Mouse (Mus musculus) brain, adult 2 months (tissue): Measurements from ENCODE around the gene Cybrd1.
A peak's percentile ranks its signal among the peaks of the same experiment; 100 is the strongest.

Experiments
- DNase-seq: peaks from one replicate; pipeline ENCODE4 v3.0.0; 2011; ENCODE audit warnings: low read depth, low spot score

The Cybrd1 gene

DNA sequence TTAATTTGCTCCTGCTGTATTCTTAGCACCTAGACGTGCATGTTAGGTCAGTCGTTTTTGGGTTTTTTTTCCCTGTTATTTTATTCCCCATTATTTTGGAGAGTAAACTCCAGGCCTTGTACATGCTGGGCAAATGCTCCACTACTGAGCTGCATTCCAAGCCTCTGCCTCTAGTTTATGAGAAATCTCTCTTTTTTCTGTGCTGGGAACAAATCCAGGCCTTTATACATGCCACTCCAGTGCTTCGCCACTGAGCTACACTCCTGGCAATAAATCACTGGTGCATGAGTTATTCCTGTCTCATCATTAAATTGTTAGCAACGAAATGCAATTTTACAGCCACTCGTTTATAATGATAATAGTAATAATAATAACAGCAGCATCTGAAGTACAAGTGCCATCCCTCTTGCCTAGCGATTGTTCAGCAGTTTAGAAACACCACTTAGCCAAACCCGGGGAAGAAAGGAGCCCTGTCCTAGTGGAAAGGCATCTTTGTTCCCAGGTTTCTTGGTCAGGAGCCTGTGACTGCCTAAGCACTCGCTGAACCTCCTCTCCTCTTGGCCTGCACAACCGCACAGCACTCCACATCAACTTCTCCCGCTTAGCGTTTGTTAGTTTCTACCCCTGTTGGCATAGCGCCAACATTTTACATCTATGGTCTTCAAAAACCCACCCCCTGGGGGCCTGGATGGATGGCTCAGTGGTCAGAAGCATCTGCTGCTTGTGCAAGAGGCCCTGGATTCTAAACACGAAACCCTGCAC, 4.7 kb downstream of the Cybrd1 start:
- DNase-seq: peak; percentile 22

DNA sequence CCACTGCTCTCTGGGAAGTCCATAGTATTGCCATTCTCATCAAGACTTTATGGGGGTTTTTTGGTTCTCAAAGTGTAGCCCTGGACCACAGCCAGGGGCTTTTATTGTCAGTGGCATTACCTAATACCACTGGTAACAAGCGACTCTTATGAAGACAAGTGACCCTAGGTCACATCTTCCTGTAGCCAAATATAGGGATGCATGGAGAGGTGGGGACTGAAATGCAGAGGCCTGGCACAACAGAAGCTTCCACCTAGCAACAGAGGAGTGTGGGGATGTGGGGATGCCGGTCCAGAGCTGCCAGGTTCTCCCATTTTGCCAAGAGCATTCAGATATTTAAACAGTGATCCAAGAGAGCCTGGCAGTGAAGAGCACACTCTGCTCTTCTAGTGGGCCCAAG, 5.9 kb downstream of the Cybrd1 start:
- DNase-seq: no peak

DNA sequence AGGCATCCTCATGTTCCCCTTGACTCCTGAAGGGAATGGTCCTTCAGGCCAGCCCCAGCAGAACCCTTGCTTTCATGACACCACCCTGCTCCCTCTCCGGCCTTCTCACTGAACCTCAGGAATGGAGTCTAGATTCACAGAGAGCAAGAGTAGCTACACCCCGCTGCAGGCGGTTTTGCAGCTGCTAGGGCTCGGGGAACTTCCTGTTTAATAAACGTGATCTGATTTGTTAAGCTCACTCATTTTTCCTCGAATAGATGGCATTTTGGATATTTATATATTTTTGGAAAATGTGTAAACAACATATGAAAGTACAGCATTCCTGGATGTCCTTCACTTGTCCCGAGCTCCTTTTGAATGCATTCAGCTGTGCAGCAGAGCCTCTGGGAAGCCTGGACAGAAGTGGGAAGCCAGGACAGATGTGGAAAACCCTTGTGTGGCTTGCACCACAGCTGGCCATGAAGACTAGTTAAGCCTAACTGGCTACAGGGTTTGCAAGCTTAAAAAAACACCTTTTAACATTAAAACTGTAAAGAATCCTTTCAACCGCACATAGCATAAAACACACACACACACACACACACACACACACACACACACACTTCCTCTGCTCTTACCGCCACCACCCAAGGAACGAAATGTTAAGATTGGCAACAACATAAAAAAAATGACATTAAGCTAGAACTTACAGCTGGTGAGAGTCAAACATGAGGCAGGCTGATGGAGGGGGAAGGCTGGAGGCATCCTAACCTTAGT, 10.2 kb downstream of the Cybrd1 start:
- no peak for DNase-seq

DNA sequence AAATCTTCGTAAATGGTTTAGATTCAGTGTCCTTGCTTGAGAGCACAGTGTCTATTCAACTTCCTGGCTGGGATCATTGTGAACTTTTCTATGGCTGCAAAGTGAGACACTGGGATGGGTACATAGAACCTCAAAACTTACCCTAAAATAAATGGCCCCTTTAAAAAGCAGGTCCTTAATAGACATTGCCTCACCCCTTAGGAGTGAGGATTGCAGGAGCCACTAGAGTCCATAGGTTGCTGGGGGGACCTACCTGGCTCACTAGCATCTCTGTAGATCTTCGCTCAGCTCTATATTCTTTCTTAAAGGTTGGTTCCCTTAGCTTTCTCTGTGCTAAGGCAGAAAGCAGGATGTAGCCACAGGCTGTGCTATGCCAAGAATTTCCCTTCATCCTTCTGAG, 12.6 kb downstream of the Cybrd1 start:
- DNase-seq: no peak

DNA sequence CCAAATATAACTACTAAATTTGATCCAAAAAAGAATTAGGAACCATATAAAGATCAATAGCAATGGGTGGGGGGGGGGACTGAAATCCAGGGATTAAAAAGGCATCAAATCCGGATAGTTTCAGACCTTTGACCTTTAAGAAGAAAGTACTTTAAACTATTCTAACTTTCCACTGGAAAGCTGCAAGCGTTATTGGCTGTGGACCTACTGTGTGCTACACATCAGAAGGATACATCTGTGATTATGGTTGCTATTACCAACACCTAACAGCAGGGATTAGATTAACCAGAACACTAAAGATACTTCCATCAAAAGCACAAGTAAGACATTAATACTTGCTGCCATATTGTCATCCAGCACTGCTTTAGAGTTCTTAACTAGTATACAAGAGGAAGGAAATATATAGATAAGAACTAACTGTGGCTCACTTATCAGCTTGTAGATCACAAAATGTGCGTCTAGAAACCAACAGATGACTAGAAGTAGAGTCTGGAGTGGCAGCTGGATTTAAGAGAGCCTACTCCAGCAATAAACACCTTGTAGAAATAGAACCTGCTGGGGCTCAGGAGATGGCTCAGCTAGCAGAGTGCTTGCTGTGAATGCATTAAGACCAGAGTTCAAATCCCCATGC, 14.3 kb downstream of the Cybrd1 start:
- no peak for DNase-seq

DNA sequence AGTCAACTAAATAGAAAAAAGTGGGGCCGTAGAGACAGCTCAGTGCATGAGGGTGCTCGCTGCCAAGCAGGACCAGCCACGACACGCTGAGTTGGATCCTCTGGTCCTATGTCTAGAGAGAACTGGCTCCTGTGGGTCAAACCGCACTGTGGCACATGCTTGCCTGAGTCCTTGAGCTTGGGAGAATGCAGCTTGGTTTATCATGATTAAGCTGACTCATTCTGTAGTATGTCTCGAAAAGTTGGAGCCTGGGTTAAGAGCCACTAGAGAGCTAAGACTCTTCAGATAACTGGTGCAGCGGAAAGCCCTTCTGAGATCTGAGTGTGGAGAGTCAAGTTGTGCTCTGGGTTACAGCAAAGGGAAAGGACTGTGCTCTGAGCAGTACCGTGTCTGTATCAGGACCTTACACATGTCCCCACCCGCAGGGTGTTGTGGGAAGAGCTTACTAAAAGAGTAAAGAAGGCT, 16.4 kb downstream of the Cybrd1 start:
- no peak for DNase-seq

DNA sequence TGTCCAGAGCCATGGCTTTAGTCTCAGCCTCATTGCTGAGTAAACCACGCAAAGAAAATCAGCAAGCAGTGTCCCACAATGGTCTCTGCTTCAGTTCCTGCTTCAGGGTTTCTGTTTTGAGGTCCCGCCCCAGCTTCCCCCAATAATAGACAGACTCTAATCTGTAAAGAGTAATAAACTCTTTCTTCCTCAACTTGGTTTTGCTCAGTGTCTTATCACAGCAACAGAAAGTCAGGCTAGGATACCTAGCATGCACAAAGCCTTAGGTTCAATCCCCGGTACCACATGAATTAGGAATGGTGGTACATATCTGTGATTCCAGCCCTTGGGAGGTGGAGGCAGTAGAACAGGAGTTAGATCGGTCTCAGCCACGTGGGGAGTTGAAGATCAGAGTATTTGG, 17.1 kb downstream of the Cybrd1 start:
- no peak for DNase-seq

DNA sequence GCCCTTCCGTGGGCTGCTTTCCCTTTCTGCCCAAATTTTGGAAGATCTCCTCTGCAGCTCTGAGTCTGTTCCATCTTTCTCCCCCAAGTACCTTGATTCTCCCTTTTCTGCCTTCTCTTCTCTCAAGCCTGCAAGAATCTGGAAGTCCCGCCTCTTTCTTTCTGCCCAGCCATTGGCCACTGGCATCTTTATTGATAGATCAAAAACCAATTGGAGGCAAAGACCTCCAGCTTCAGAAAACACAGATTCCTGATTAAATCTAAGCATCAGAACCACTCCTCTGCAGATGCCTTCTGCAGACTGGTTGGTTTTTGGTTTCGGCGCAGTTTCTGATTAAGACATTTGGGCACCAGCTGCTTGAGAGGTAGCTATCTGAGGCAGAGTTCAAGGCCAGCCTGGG, 22.9 kb downstream of the Cybrd1 start:
- no peak for DNase-seq

DNA sequence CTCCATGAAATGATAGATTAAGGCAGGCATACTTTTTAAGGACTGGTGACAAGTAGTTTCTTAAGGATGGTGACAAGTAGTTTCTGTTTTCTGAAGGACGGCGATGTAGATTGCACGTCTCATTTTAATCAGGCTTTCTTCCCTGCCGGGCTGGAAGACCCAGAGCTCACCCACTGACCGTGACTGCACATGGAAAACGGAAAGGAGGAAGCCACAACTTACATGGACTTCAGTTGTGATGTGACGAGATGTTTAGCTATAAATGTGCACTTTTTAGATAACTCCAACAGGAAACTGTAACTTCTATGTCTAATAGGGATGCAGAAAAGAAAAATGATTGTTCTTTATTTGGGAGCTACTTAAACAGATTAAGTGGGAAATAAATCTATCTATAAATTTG, 24.7 kb downstream of the Cybrd1 start:
- no peak for DNase-seq

DNA sequence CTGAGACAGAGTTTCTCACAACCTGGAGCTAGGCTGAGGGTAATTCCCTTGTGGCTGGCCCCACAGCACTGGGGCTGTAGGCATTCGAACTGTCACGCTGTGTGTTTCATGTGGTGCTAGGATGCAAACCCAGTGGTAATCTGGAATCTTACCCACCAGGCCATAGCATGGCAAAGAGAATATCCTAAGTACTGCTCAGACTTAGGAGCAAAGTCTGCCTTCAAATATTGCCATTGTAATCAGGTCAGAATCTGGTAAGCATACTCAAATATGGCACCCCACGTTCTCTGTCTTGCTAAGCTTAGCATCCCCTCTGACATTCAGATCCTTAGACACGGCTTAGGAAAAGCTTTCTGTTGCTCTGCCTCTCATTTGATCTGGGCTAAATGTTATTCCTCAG, 28.1 kb downstream of the Cybrd1 start:
- no peak for DNase-seq

DNA sequence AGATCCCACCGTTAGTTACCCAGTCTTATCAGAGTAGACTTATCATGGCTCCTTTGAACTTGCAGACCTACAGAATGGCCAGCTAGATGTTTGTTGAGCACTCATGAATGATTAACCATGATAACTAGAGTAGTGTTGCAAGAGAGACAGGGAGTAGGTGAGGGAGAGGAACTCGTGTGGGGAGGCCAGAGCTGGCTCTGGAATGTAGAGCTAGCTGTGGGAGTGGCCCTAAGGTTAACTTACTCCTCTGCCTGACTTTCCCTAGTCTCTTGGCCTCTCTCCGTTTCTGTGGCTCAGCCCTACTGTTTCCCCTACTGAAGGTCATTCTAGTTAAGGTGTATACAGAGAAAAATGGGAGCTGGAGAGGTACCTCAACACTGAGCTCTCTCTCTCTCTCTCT, 28.5 kb downstream of the Cybrd1 start:
- DNase-seq: no peak

DNA sequence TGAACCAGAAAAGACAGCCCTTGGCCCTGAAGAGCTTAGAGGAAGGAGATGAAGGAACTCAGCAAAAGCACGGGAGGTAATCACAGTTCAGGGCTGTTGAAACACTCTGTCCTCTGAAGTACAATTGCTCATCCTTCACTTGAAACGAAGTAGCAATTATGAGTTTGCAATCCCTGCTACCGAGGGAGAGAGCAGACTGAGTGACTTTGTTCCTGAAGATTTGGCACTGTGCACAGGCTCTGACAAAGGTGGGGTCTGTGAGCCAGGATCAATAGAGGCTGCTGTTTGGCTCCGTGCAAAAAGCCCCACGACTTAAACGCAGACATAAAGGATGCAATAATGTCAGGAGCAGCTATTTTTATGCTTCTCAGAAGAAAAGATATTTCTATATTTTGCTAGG, 30.1 kb downstream of the Cybrd1 start:
- DNase-seq: peak; percentile 60

DNA sequence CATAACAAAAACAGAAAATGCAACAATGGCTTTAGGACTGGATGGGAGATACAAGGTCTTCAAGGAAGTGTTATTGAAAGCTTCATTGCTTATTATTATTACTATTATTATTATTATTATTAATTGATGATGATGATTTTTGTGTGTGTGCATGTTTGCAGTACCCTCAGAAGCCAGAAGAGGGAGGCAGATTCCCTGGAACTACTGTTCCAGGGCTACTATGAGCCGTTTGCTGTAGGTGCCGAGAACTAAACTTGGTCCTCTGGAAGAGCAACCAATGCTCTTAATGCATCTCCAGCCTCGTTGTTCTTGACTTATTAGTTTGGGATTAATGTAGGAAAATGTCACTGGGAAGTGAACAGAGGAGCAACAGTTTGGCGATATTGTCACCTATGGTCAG, 34.4 kb downstream of the Cybrd1 start:
- no peak for DNase-seq

DNA sequence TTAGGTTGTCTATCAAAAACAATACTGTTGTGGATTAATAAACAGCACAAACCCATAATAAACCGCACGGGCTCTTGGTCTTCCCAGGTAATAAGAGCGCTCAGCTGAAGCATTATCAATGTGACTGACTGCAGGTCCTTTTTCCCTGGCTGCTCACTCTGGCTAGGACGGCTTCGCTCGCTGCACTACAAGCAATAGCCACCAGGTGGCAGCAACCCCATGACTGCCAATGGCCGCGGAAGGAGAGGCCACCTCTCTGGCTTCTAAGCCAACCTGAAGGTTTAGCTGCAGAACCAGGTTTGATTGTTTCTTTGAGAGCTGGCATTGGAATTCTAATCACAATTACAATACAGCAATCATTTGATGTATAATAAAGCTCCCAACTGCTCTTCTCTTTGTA, 37.8 kb downstream of the Cybrd1 start:
- DNase-seq: peak; percentile 81

DNA sequence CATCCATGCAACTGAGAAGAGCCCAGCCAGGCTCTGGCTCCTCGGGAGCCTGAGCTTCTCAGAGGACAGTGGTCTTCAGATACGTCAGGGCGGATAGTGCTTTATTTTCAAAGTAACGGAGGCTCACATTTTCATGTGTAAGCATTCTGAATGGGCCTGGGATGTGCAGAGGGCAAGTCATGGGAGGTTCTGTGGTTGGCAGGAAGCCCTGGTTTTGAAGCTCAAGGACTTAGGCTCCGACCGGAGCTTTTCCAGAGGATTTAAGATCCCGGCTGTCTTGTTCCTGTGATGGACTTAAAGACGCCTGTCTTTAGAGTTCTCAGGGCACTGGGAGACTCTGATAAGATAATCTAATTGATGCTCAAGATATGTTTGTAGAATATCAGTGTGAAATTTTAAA, 38.7 kb downstream of the Cybrd1 start:
- no peak for DNase-seq

DNA sequence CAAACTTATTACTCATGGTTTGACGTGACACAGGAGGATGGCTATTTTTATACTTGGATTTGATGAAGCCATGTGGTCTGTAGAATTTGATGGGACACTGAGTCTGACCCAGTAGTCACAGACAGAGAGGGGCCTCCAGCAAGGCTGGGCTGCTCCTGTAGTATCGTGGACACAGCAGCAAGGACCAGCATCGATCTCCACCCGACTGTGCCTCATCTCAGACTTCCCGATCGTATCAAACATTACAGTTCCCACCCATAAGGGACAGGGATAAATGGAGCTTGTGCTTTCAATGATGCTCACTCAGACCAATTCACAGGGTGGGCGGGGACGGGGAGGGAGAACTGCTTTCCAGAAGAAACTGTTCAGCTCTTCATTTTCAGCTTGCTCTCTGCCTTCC, 40.2 kb downstream of the Cybrd1 start:
- DNase-seq: no peak

DNA sequence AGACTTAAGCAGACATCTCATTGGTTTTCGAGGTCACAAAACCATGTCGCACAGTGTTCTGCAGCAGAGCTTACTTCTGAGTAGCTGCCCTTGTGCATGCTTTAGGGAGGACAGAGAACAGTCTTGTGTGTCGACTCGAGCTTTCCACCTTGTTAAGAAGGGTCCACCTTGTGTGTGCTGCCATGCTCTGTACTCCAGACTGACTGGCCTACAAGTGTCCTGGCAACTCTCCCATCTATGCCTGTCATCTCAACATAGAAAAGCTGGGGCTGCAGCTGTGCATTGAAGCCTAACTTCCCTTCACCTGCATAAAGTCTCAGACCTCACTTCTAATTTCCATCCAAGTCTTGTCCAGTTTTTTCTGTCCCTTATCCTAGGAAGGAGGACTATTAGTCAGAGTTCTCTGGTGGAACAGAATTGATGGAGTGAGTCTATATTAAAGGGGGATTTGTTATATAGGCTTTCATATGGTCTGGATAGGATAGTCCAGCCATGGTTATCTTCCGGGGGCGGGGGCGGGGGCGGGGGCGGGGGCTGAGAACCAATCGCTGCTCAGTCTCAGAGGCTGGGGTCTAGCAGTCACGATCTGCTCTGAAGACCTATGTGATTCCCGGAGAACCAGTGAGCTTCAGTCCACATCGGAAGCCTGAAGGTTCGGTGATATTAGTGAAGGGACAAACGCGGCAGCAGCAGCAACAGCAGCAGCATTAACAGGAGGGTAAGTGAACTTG, 42.0 kb downstream of the Cybrd1 start:
- no peak for DNase-seq

DNA sequence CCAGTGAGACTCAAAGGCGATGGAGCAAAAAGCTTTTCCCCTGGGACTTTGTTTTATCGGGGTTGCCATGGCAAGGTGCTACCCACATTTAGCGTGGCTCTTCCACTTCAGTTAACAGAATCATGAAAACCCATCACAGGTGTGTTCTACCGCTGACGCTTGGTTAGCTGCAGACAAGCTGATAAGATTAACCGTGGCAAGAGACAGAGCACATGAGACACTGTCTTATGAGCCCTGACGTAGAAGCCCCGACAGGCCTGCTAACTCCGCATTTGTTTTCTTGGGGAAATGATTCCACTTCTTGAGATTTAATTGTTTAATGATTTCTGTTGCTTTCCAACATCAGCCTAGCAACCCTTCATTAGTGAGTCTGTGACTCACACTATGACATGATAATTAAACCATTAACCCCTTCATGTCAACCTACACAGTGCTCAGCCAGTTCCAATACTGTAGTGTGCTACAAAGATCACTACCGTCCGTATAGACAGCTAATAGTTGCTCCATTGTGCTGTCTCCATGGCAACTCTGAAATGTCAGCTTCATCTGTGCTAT, 42.7 kb downstream of the Cybrd1 start:
- peak; percentile 58 for DNase-seq

DNA sequence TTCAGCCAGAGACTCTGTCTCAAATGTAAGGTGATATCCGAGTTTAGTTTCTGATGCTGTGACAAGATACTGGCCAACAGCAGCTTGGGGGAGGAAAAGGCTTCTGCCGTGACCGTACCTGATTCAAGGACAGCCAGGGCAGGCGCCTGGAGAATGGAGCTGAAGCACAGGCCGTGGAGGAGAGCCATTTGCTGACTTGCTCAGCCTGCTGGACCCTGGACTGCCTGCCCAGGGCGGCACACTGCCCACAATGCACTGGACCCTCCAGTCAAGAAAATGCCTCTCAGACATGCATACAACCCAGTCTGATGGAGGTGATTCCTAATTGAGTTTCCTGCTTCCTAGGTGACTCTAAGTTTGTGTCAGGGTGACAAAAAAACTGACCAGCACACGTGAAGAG, 43.8 kb downstream of the Cybrd1 start:
- DNase-seq: no peak

DNA sequence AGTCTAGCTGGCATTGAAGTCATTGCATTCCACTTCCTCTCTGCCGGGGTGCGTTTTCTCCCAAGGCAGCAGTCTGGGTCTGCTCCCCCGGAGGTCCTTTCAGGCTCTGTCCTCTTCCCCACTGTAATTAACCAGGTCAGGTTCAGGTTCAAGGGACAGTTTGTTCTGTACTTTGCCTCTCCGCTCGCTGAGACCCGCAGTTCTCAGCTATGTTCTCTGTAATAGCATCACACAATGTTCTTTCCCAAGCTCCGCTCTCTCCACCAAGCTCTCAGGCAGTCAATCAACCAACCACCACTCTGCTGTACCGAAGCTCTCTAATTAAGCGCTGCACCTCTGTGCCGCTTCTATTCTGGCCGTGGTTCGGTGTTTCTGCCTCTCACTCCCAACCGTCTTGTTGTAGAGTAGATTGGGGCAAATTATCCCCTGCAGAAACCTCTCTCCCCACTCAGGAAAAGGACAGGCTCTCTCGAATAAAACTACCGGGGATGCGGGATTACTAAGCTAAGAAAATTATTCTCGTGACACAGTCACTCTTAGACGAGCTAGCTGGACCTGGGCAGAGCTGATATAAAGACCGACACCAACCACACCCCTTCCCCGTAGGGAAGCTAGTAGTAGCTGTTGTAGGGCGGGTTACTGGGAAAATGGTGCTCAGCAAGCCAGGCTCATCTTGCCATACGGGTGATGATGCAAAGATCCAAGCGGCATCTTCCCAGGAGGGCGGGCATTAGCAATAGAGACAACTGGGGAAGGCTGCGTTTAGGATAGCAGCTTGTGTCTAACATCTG, 45.3 kb downstream of the Cybrd1 start:
- DNase-seq: peak; percentile 56

DNA sequence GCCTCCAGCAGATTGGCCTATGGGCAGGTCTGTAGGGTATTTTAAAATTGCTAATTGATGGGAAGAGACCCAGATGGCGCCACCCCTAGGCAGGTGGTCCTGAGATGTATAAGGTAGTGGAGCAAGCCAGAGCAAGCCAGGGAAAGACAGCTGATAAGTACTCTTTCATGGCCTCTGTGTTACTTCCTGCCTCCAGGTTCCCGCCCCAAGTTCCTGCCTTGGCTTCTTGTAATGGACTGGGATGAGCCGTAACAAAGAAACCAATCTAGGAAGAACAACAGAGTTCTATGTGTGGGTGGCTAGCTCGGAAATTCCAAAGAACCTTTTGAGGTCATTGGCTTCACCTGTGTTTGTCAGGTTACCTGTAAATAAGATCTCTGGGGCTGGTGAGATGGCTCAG, 49.5 kb downstream of the Cybrd1 start:
- DNase-seq: no peak
